Mouse (Mus musculus) gonadal fat pad, adult 2 months (tissue): ENCODE data around the gene Fstl4. TPM values are rescaled to one million over a fixed set of nuclear protein-coding genes. Genes with fewer than 3 reads are reported as not detected.
"Not testable (repeated sequence)": the region's sequence is repeated elsewhere in the genome, so short reads cannot be mapped to it uniquely, and the experiment has no call there.

ENCODE experiments used
- DNase-seq: peaks from one replicate; pipeline ENCODE4 v3.0.0-alpha.2; 2012; ENCODE audit warnings: low read depth
- polyA plus RNA-seq: library from polyadenylated mRNA; depleted of rRNA; stranded (reverse); fragments of >200 nt; gene quantifications from 2 replicates; pipeline ENCODE4 v1.2.3, GENCODE M21; 2012

Fstl4 gene
- polyA plus RNA-seq, 1 experiment: 0.50 TPM

GRCm38 (mm10) chr11:53132406-53133035, 368.1 kb downstream of the Fstl4 start:
- DNase-seq: no peak

DNA sequence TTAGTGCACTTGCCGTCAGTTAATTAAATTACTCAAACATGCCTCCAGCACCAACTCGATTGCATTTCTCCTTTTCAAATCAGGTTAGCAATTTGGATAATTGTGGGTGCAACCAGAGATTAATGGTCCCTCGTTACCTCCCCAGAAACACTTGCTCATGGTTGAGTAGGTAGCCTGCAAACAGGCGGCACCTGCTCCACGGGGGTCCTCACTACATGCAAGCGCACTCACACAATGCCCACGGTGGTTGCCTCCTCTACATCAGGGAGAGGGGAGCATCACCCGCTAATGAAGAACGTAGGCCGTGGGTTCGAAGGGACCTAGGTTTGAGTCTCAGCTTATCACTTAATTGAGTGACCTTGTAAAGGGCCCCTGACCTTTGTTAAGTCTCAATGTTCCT, 371.9 kb downstream of the Fstl4 start:
- no peak for DNase-seq

- no peak for DNase-seq
Measured at GRCm38 (mm10) chr11:53137381-53137780, 372.9 kb downstream of the Fstl4 start.

DNA sequence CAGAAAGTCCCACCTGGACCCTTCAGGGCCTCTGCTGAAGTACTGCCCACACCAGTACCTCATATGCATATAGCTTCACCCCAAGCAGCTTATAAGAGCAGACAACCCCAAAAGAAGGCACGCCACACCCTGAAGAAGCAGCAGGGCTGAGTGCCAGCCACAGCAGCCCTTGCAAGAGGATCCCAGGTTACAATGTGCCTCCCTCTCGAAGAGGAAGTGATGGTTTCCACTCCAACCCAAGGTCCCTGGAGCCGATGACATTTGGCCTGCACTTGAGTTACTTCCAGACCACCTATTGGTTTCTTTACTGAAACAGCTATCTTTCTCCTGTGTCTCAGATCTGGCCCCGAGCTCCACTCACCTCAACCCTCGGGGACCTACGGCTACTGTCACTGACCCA, 373.8 kb downstream of the Fstl4 start:
- DNase-seq: no peak

DNA sequence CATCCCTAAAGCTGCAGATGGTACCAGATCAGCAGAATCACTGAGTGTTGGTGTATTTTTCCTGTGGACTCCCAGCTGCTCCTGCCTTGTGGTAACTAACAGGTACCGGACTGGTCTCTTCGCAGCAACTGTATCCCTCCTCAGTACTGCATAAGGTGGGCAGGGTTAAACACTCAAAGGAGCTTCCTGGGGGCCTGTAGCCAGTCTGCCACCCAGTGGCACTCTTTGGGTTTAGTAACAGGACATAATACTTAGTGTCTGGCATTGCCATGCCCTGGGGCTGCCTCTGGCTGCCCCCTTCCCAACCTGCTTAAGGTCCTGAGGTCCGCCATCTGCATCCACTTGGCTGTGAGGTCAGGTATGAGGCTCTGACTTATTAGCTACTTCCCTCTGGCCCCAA, 375.2 kb downstream of the Fstl4 start:
- DNase-seq: no peak

DNA sequence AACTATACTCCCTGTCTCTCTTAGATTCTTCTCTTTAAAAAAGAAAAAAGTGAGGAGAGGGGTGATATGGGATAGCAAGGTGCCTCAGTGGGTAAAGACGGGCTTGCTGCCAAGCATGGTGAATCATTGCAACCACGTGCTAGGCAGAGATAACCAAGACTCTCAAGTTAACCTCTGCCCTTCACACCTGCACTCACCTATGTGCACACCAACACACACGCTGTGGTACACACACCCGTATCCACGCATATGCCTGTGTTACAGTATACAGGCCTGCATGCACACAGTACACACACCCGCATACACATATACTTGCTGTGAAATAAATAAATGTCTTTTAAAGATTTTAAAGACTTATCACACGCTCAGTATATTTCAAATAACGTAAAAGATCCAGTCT, 375.8 kb downstream of the Fstl4 start:
- DNase-seq: no peak

GRCm38 (mm10) chr11:53140722-53141400, 376.4 kb downstream of the Fstl4 start:
- DNase-seq: no peak

DNA sequence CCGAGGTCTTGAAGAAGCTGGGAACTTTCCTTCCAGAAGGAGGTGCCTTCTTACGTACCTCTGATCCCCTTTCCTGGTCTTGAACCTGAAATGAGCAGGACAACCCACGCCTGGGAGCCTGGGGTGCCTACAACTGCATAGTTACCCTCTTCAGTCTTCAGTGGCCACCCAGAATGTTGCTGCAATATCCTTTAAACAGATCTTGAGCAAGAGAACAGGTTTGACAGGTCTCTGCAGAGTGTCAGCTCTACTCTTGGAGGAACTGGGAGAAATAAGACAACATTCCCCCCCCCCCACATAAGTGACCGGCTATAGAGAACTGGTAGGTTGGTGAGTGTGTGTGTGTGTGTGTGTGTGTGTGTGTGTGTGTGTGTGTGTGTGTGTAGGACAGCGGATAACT, 379.1 kb downstream of the Fstl4 start:
- DNase-seq: peak; percentile 36

GRCm38 (mm10) chr11:53144506-53144905, 380.1 kb downstream of the Fstl4 start:
- DNase-seq: no peak

DNA sequence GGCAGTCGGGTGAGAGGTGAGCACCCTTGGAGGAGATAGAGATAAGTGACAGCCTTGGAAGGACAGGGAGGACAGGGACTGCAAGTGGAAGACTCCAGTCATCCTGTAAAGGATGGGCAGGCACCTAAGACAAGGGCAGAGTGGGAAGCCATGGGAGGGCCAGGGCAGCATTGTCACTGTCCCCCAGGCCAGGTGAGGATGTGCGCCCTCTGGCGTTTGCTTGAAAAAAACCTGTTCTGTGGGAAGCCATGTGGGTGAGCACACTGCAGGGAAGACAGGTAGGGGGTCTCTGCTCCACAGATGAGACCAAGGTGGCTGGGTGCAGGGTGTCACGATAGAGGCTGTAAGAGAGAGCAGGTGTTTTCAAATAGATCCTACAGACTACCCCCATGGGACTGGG, 381.9 kb downstream of the Fstl4 start:
- no peak for DNase-seq

- no peak for DNase-seq
Measured at GRCm38 (mm10) chr11:53156463-53156862, 392.0 kb downstream of the Fstl4 start.

DNA sequence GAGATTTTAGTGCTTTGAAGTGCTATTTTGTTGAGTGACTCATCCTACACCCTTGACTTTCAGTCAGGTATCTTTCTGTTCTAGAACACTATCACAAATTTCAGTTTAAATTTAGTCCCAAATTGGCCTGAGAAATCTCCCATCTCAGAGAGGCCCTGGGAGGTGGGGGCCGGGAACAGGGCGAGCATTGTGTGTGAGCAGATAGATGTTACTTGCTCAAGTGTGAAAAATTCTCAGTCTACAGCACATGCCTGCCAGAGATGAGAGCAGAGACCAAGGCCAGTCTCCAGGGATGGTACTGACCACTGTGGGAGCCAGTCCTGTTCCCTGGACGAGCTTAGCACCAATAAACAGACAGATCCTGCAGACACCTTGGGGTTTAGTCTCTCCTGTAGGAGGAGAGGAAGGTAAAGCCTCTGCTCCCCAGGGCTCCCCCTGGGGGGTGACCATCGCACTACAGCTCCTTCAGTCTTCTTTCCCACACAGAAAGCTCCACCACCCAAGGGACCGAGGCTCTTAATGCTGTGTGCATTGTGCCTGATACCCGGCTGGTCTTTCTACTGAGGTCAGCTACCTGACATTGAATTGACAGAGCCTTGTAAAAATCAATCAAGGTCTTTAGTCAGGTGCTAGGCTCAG, 393.3 kb downstream of the Fstl4 start:
- no peak for DNase-seq

- no peak for DNase-seq
Measured at GRCm38 (mm10) chr11:53162385-53162784, 398.0 kb downstream of the Fstl4 start.

- DNase-seq: no peak
Measured at GRCm38 (mm10) chr11:53166478-53166877, 402.0 kb downstream of the Fstl4 start.

DNA sequence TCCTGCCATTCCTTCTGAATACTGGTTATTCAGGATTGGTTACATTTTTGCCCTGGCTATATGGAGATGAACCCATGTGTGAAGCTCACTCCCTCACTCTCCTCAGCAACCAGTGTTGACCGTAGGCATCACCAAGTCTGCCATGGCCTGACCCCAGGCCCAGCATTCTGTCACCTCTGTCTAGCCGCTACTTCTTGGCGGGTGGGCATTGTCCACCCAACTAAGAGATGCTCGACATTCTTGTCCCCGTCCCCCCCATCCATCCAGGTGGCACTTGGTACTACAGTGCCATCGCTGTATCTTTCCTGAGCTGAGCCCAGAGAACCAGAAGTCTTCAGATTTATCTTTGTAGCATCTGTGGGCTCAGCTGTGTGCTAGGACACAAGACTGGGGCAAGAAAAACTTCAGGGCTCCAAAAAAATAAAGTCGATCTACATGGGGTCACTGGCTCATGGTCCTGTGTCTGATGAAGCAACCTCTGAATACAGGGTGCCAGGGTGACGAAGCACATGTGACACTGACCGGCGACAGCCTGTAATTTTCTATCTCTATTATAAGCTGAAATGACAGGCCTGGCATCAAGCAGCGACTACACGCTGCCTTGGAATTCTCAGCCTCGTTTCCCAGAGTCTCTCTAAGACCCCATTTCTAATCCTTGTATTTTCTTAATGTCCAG, 417.9 kb downstream of the Fstl4 start:
- no peak for DNase-seq

- DNase-seq: no peak
Measured at GRCm38 (mm10) chr11:53182858-53183257, 418.4 kb downstream of the Fstl4 start.

- no peak for DNase-seq
Measured at GRCm38 (mm10) chr11:53184046-53184445, 419.6 kb downstream of the Fstl4 start.

- DNase-seq: no peak
Measured at GRCm38 (mm10) chr11:53184698-53185097, 420.3 kb downstream of the Fstl4 start.

DNA sequence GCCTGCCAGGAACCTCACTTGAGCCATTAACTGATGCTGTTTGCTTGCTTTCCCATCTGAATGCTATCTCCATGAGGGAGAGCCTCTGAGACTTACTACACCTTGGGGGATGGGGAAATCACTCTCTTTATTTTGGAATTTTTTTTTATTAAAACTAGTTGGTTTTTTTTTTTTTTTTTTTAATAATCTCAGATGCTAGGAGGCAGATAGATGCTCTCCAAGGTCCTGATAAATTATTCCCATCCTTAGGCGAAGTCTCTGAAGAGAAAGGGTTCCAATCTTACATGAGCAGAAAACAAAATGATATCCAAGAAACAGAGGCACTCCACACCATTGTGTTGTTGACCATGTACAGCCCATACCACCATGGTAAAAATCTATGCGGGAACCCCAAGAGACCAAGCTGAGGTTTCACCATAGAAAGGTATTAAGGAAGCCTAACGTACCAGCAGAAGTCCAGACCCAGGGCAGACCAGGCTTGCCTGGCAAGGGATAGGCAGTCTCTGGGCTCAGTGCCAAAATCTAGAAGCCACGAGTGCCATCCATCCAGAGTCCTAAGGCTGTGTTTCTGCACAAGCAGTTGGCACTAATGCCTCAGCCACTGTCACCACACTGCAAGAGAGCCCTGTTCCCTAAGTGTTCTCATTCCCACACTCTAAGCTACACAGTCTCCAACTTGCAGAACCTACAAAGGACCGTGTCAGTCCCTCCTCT, 423.1 kb downstream of the Fstl4 start:
- no peak for DNase-seq

- DNase-seq: not testable (repeated sequence)
Measured at GRCm38 (mm10) chr11:53196551-53196950, 432.1 kb downstream of the Fstl4 start.

GRCm38 (mm10) chr11:53197111-53197510, 432.7 kb downstream of the Fstl4 start:
- DNase-seq: no peak
